Mouse (Mus musculus) megakaryocyte, adult 5-6 weeks (primary cell): ENCODE data around the gene Grid1. TPM values are rescaled to one million over a fixed set of nuclear protein-coding genes. Genes with fewer than 3 reads are reported as not detected.

ENCODE experiments used
- ATAC-seq: 2 replicates; pipeline ENCODE4 v1.8.0; 2016; ENCODE audit warnings: mild to moderate bottlenecking, inconsistent platforms; ENCODE audit not compliant: poor library complexity, severe bottlenecking
- total RNA-seq, 2 experiments: library from RNA; stranded (forward) in 1 of 2; stranded (reverse) in 1 of 2; fragments of 153-499, 151-499 nt in 1 of 2; fragments of 221-1000, 200-1000 nt in 1 of 2; gene quantifications; 2 replicates each; pipeline versions ENCODE4 v1.2.3 to v1.2.4; 2015 to 2017

The Grid1 gene
- total RNA-seq, 2 experiments from 2014 or later, result not detected

DNA sequence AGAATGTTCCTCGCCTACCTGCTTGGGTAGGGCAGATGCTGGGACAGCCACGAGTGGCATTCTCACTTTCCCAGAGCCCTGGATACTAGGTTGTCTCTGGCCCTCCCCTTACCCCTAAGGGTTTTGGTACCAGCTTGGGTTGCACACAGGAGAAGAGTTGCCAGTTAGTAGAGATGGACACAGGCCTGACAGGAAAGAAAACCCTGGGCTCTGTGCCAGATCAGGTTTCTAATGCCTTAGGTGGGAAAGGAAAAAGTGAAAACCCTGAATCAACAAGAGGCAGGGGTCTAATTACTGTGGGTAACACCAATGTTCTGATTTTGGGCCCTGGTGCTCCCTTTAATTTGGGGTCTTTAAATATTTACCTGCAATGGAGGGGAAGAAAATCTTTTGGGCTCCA is 88.5 kb downstream of the Grid1 start:
- no peak for ATAC-seq

DNA sequence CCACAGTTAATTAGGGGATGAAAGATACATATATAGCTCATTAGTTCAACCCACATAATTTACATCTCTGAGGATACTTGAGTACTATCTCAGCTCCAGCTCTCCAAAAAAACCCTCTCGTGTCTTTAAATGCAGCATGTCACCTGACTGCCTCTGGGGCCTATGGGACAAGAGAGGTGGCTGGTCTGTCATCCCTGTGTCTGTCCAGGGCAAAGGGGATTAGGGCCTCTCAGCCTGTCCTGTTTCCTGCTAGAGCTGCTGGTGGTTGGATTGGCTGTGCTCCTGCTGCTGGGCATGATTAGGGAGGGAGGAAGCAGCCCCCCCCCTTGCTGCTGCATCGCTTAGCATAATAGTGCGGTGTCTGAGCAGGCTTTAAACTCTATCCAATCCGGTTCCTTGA is 88.9 kb downstream of the Grid1 start:
- ATAC-seq, result no peak

DNA sequence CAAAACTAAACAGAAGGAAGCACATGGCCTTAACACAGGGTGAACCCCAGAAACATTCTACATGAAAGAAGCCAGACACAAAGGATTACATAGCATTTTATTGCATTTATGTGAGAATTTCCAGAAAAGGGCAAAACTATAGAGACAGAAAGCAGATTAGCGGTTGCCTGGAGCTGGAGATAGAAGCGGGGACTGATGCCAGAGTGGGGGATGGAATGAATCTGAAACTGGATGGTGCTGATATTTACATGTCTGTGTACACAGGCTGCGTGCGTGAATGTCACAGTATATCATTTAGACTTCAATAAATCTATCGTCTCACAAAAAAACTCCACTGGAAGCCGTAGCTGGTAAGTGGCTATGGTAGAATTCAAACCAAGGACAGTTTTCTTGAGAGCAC is 96.4 kb downstream of the Grid1 start:
- ATAC-seq, result no peak

DNA sequence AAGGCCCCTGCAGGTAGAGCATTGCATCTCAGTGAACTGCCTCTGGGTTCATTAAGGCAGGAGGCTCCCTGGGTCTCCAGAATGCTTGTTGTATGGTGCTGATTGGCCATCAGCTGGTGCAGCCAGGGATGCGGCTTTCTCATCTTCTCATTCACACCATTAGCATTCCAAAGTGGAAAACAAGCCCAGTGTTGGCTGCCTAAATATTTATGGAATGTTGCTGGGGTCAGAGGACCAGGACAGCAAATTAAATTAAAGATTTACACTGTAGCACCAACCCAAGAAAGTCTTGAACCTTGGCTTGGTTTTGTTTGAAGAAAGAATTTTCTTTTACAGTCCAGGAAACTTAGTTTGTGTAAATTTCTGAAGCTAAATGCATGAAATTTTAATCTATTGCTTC is 97.2 kb downstream of the Grid1 start:
- ATAC-seq, result no peak

DNA sequence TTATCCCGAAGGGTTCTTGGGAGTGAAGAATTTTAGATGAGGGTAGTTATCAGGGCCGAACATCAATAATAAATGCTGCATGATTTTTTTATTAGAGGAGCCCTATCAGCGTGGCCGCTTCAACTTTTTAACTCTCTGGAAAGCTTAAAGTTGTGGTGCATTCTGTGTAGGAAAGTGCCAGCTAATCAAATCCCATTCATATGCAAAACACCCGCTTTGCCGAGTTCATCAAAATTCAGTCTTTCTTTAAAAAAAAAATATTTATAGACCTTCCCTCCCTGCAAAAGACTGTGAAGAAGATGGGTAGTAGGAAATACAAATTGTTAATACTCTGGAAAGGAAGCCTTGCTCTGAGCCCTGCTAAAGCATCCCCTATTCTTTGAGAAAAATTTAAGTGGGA is 99.3 kb downstream of the Grid1 start:
- ATAC-seq, result no peak

DNA sequence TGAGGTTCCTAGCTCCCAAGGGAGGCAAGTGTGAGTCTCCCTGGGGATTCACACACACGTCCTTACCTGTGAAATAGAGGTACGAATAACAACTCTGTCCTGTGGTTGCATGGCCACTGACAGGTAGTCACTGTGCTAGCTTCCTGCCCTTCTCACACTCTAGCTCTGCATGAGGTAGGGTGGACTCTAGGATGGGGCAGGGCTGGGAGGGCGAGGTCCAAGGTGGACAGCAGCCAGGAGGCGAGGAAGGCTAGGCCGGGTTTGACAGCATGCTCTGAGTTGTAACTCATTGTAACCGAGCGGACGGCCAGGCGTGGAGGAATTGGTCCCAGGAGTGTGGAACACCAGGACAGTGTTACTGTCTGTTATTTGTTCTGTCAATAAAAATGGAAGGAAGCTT is 101.4 kb downstream of the Grid1 start:
- ATAC-seq, result no peak

DNA sequence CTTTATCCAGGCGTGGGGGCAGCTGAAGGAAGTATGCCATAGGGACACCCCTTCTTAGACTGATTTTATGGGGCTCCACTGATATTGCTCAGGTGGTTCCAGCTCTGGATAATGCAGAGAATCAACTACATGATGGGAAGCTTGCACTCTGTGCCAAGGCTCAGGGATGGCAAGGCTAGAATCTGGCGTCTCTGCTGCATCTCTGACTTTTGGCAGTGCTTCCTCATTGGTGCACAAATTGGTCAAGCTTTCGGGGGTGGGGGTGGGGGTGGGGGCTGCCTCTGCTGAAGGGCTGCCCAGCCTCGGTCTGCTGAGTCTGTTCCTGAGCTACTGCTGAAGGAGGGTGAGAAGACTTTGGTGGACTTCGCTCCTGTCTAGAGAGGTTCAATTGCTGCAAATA is 105.1 kb downstream of the Grid1 start:
- ATAC-seq, result no peak

DNA sequence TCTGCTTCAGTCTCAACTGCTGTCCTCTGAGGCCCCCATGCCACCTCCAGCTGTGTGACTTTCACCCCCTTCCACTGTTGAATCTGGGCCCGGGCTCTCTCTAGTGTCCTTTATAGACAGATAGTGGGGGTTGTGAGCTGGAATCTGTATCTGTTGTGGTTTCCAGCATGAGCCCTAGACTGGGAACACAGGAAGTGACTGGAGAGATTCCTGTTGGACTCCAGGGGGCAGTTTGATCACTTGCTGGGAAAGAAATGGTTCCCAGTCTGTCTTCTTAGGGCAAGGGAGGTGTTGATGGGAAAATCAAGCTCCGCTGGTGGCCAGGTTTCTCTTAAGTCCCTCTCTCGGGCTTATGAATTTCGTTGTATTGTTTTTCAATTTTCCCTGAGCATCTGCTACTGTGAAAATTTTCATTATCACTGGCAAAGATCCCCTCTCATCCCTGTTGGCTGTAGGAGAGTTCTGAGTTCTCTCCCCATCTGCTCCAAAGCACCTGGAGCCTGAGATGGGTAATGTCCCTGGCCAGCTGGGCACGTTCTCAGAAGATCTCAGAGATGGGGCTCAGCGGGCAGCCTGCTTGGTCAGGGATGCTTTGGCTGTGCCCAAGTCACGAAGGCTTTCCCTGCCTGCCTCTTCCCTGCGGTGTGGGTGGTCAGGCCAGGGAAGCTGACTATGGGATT is 110.3 kb downstream of the Grid1 start:
- ATAC-seq, result no peak

DNA sequence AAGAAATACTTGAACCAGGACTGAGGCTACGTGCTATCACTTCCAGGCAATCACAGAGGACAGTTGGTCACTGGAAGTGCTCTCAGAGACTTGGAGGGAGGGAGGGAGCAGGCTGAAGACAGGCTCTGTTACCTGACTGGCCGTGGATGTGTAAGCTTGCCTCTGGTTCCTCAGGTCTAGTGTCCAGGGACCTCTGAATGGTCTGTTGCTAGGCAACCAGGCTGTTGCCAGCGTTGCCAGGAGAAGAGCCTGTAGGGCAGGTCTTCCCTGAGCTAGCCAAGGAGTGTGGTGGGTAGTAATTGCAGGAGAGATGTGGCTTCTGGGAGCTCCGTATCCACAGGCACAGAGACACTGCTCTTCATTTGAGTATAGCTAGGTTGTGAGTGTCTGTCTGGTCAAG is 113.3 kb downstream of the Grid1 start:
- ATAC-seq, result no peak

DNA sequence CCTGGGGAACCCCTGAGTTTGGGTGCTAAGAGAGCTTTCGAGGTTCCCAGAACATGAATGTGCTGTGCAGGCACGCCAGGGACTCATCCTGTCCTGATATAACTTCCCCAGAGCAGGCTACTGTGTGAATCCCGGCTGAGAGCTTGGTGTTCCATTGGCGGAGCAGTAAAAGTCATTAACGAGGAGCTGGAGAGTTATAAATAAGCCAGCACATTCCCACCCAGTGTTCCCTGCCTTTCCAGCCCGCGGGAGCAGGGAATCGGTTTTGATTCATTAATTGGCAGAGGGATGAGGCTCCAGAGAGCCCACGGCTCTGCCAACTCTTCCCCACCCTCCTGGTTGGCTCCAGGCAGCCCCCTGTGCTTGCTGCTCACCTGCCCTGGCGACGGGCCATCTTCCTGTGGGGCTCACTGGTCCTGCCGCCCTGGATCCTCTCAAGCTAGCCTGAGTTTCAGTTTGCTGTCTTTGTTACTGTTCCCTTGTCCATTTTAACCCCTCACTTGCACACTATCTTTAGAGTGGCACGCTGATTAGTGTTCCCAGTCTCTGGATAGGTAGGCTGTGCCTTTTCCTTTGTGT is 116.4 kb downstream of the Grid1 start:
- no peak for ATAC-seq

DNA sequence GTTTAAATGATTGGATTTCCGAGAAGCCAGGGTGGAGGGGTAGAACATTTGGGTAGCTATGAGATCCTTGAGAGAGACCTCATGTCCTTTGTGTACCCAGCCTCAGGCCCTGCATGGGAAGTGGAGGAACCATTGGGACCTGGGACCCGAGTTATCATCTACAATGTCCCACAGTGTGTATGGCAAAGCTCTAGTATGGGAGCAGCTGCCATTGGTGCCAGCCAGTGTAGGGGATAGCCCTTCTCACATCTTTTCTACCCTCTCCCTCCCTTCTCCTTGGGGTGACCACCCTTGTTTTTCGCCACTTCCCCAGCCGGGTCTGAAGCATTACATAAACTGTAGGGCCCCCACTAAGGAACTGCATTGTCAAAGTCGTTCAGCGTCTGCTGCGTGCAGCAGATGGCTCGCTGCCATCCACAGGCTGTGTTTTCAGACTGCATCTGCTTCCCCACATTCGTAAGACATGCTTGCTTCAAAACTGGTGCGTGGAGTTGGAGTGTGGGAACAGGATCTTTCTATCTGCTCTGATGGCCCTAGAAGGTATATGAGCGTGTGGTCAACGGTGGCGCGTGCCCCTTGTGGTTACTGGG is 124.6 kb downstream of the Grid1 start:
- no peak for ATAC-seq

DNA sequence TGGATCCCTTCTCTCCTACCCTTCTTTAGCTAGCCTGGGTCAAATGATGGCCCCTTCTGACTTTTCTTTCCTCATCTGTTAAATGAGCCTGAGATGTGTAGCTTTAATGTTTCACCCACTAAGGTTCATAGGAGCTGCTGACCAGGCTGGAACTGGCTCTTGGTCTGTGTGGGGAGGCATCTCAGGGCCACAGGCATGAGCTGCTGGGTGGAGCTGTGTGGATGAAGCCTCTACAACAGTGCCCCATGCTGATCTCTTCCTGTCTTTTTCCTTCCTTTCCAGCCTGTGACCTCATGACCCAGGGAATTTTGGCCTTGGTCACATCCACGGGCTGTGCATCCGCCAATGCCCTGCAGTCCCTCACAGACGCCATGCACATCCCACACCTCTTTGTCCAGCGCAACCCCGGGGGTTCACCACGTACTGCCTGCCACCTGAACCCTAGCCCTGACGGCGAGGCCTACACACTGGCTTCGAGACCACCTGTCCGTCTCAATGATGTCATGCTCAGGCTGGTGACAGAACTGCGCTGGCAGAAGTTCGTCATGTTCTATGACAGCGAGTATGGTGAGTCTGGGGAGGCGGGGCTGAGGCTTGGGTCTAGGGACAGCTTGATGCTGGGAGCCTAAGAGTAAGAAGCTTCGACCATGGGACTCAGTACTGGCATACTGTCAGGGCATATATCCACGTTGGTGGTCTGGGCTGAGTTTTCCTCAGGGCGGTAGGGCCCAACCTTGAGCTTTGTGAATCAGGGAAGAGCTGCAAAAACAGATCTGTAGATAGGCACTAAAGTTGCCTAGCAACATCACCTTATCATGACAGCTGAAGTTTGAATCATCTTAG is 125.8 kb downstream of the Grid1 start:
- ATAC-seq, result no peak

DNA sequence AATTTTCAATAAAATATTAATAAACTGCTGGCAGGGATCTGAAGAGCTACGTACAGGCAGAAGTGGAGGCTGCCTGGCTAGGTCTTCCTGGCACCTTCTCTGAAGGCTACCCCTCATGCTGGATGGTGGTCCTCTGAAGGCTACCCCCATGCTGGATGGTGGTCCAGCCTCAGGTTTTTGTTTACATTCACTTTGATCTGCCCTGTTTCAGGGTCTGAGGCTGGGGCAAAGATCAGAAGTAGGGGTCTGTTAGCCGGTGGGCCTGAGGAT is 126.3 kb downstream of the Grid1 start:
- ATAC-seq, result no peak

DNA sequence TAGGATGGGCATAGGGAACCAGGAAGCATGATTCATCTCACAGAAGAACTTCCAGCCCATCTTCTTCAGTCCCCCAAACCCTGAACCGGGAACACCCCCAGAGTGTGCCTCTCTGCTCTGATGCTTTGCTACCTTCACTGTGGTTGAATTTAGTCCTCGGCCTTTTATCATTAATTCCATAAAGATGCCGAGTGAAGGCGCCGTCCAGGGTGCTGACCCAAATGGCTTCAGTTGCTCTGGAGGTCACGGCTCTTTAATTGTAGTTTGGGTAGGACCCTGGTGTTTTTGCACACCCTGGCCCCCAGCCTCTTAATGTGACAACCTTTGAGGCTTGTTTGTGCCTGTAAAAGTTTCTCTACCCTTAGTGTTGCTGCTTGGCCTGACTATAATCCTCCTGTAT is 128.3 kb downstream of the Grid1 start:
- no peak for ATAC-seq

DNA sequence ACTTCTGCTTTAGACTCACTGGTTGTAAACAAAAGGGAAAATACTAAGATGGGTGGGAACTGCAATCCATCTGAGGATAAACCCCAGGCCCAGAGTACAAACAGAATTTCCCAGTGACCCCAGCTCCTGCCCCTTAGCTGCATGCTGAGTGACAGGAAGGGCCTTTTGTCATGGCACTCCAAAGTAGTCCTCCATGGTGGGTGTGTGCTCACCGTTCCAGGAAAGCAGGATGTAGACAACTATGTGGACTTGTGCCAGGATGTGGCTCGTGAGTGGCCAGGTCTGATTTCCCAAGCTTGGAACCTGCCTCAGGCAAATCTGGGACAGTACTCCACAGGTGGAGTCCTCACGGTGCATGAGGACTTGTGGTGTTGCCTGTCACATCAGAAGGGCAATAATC is 132.4 kb downstream of the Grid1 start:
- ATAC-seq, result no peak

DNA sequence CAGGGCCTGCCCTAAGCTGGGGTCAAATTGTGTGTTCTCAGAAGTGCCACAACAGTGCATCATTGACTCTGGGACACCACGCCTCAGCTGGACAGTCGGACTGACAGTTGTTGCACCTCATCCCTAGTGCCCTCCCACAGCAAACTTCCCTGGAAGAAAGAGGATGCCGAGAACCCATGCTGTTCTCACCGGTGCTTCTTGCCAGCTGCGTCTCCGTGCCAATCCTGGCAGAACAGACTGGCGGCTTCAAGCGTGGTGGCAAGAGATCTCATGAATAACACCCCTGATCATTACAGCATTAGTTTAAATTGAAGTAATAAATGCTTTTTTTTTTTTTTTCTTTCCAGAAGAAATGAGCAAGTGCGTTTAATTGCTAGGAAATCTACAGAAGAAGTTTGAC is 133.7 kb downstream of the Grid1 start:
- ATAC-seq, result no peak

DNA sequence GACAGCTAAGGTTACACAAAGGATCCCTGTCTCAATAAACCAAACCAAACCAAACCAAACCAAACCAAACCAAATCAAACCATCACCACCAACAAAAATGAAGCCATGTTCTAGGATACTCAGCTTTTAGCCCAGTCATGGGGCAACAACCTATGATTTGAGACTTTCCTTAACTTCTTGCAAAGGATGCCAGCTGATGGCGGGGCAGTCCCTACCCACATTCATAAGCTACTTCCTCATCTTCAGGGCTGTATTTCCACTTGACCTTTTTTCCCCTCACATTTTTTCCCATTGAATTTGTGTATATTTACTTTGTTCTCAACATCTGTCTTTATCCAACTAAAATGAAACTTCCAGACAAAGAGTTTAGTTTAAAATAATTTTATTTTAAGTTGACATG is 135.8 kb downstream of the Grid1 start:
- no peak for ATAC-seq

DNA sequence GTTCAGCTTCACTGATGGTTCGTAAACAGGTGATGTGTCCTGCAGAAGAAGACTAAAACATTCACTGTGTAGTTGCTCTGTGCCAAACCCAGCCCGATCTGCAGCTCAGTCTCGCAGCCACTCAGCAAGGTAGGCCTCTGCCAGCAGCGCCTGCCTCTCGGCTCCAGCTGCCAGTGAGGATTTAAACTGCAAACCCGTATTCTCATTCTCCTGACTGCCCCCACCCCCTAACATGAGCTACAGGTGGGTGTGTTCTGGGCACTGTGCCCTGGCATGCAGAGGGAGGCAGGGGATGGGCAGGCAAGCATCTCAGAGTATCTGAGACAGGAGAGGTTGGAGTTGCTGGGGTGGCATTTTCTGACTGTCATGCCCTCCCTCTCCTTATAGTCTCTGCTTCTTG is 140.3 kb downstream of the Grid1 start:
- no peak for ATAC-seq

DNA sequence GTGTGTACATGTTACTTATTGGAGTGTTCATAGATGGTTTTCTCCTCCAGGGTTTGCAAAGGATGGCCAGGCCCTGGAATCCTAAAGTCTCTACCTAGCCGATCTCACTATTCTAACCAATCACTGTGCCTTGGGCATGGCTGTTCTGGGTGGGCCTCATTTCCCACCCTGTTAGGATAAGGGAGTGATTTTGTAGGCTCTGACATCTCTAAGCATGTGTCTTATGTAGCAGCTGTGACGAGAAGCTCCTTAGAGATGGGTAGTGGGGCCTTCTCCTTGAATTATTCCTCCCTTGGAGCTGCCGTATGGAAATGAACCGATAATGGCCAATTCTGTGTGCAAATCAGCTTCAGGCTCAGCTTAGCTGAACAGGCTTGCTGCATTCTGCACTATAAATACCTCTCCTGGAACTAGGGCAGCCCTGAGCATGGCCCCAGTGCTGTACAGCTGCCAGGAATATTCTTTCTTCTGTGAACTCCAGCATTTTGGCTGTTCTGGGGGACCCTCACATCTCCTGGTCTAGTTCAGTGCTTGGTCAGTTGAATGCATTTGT is 143.8 kb downstream of the Grid1 start:
- no peak for ATAC-seq

DNA sequence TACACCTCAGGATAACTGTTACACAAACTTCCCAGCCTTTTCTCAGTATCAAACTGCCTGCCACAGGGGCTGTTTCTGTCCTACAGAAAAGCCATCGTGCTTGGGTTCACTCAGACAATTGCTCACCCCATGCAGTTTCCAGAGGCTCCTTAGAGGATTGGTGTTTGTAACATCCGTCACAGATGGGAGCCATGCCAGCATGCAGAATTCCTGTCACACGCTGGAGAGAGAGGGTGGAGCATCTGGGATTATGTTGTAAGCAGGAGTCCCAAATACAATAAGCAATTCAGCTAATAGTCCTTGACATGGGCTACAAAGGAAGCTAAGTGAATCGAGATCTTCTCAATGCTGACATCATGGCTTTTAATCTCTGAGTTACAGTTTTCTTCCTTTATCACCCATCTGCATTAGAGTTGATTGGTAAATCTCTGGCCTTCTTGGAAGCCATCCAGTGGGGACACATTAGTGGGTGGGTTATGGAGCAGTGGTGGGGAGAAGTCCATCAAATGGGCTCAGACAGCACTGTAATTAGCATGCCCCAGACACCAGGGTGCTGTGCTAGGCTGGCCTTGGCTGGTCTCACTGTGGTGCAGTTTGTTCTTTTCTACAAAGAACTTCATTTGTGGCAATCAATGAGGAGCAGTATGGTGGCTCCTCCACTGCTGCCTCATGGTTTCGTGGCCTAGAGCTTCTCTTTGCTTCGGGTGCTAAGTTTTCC is 149.4 kb downstream of the Grid1 start:
- ATAC-seq, result no peak

DNA sequence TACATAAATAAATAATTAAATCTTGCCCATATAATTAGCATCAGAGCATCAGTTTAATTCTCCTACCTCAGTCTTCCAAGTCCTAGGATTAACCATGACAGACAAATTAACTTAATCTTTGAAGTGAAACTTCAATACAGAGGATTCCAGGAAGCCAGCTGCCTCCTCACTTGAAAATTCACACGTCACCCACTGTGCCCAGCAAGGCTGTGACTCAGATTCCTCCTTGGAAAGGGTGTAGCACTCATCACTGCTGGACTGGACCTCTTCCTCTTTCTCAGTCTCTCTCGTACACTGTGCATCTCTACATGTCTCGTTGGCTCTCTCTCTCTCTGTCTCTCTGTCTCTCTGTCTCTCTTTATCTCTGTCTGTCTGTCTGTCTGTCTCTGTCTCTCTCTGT is 153.0 kb downstream of the Grid1 start:
- no peak for ATAC-seq
